Mouse (Mus musculus) midbrain, embryonic 11.5 days (tissue): Measurements from ENCODE around the gene Scgn. TPM values are rescaled to one million over a fixed set of nuclear protein-coding genes. Genes with fewer than 3 reads are reported as not detected.

Experiments used
- microRNA-seq: library from miRNA; unstranded; fragments of <30 nt; microRNA quantifications from one replicate; pipeline ENCODE4, GENCODE M21; 2017
- polyA plus RNA-seq: library from polyadenylated mRNA; unstranded; fragments of >200 nt; fragmentation: Nextera tagmentation; extraction: Ambion mirVana; gene quantifications from 2 replicates; pipeline ENCODE4 v1.2.1, GENCODE M21; 2014

Gene Scgn
- polyA plus RNA-seq, 1 experiment from 2014 or later = 0.56 TPM

Small RNAs within 50 kb of the gene (microRNA-seq; reads per million reads assigned to microRNA genes)
- not detected for gene Gm44344

Other genes starting within 250 kb of the Scgn start
- 8.6 and 9.2 TPM in 2 replicates for gene Hist1h3c, start 245.6 kb downstream of the Scgn start, polyA plus RNA-seq
- 2.1 and 2.4 TPM in 2 replicates for gene Hist1h2bb, start 244.5 kb downstream of the Scgn start, polyA plus RNA-seq
- gene Hist1h2ab, start 240.1 kb downstream of the Scgn start, polyA plus RNA-seq = 42.8 and 57.5 TPM in 2 replicates
- 7.5 and 13.2 TPM in 2 replicates for gene Hist1h3b, start 238.9 kb downstream of the Scgn start, polyA plus RNA-seq
- gene Hist1h4b, start 234.2 kb downstream of the Scgn start, polyA plus RNA-seq = 3.9 and 5.5 TPM in 2 replicates
- 0.49 and 0.55 TPM in 2 replicates for gene Hist1h4a, start 230.0 kb downstream of the Scgn start, polyA plus RNA-seq
- 3.0 and 5.1 TPM in 2 replicates for gene Hist1h3a, start 228.8 kb downstream of the Scgn start, polyA plus RNA-seq
- gene Hist1h1a, start 227.5 kb downstream of the Scgn start, polyA plus RNA-seq = 3.5 and 3.7 TPM in 2 replicates
- gene Trim38, start 221.3 kb downstream of the Scgn start, polyA plus RNA-seq = not detected in 2 replicates
- gene Slc17a2, start 184.2 kb downstream of the Scgn start, polyA plus RNA-seq = not detected in 2 replicates
- gene Slc17a3, start 151.8 kb downstream of the Scgn start, polyA plus RNA-seq = not detected in 2 replicates
- gene Slc17a1, start 123.5 kb downstream of the Scgn start, polyA plus RNA-seq = 0.08 TPM in 1 of 2 replicates, not detected in the other
- not detected in 2 replicates for gene Slc17a4, start 76.2 kb downstream of the Scgn start, polyA plus RNA-seq
- gene Hist1h2ba, start 57.1 kb downstream of the Scgn start, polyA plus RNA-seq = not detected in 2 replicates
- gene Hist1h2aa, start 56.8 kb downstream of the Scgn start, polyA plus RNA-seq = not detected in 2 replicates